Mouse (Mus musculus): ENCODE measurements around the gene Robo3. TPM values are rescaled to one million over a fixed set of nuclear protein-coding genes. Genes with fewer than 3 reads are reported as not detected.

Gene Robo3
- polyA plus RNA-seq, 1 experiment = 1.9 TPM

DNA sequence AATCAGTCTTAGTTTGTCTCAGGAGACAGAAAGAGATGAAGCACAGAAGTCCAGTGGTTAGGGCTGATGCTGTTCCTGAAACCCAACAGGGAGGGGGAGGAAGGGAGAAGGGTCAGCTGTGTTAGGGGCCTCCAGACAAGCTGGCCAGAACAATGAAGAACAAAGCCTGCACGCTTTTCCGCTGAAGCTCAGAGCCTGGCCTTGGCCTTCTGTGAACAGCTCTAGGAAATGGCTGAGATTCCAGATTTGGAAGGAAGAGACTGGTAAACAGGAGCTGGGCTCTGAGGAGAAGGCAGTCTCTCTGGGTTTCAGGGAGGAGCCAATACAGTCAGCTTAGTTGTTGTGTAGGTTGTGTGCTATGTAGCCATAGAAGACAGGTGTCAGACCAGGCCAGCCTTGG, 32.5 kb downstream of the Robo3 start:
- no peak overlapping the region for H3K4me3 ChIP-seq (ENCODE audit: low read depth, low read length)
- no peaks in the 10 kb centered on the region for H3K4me1 ChIP-seq (ENCODE audit: control insufficient read depth, insufficient read depth, insufficient read length, low read length)
- H3K36me3 ChIP-seq (ENCODE audit: control insufficient read depth, insufficient read depth, low read length) = no peaks in the 10 kb centered on the region
- TF ChIP-seq CTCF (IDR thresholded peaks at IDR 0.05; ENCODE audit: extremely low read depth, insufficient read length, insufficient replicate concordance, low read depth, low read length) (no peak), POLR2A (IDR thresholded peaks at IDR 0.05; ENCODE audit: low read depth, low read length) (no peak)
- H3K27ac ChIP-seq (ENCODE audit: insufficient read depth, low read depth, low read length) = peak overlapping the region; percentile 78
- no peaks in the 10 kb centered on the region for H3K27me3 ChIP-seq (ENCODE audit: control insufficient read depth, insufficient read depth, low read length)
- WGBS = 85% methylated on average over 2 of the region's 2 CpGs

DNA sequence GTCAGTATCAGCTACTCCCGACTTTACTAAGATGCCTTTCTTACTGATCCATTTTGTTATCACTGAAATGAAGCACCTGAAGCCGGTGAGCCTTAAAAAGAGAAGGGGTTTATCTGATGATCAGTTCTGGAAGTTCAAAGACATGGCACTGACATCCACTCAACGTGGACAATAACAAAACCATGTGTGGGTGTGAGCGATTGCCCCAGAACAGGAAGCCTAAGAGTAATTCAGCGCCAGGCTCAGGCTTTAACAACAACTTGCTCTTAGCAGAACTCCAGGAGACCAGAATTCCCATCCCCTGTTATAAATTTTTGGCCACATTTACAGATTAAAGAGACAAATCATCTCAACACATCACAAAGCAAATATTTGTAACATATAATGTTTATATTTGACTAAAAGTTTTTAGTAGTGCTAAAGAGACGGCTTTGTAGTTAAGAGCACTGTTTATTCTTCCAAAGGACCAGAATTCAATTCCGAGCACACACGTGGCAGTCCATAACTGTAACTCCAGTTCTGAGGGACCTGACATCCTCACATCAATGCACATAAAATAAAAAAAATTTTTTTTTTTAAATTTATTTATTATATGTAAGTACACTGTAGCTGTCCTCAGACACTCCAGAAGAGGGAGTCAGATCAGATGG, 39.4 kb downstream of the Robo3 start:
- Histone ChIP-seq H3K4me1 (ENCODE audit: control insufficient read depth, insufficient read depth, insufficient read length, low read length) (no peaks in the 10 kb centered on the region), H3K27ac (ENCODE audit: insufficient read depth, low read depth, low read length) (no peak overlapping the region), H3K4me3 (ENCODE audit: low read depth, low read length) (no peak overlapping the region), H3K36me3 (ENCODE audit: control insufficient read depth, insufficient read depth, low read length) (no peaks in the 10 kb centered on the region), H3K27me3 (ENCODE audit: control insufficient read depth, insufficient read depth, low read length) (no peaks in the 10 kb centered on the region)
- TF ChIP-seq CTCF (IDR thresholded peaks at IDR 0.05; ENCODE audit: extremely low read depth, insufficient read length, insufficient replicate concordance, low read depth, low read length) (no peak), POLR2A (IDR thresholded peaks at IDR 0.05; ENCODE audit: low read depth, low read length) (no peak)
- 61% methylated on average over 8 of the region's 8 CpGs for WGBS

DNA sequence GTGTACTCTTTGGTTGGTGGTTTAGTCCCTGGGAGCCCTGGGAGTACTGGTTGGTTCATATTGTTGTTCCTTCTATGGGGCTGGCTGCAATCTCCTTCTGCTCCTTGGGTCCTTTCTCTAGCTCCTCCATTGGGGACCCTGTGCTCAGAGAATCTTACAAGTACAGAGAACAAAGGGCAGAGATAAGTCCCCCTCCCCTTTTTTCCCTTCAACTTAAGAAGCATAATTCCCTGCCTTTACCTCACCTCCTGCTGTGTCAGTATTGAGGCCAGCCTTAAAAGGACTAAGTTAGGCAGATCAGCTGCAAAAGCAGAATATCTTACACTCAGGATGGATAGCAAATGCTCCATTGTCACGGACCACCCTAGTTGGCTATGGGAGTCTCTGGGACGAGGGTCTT, 41.0 kb downstream of the Robo3 start:
- Histone ChIP-seq H3K4me1 (ENCODE audit: control insufficient read depth, insufficient read depth, insufficient read length, low read length) (no peaks in the 10 kb centered on the region), H3K27me3 (ENCODE audit: control insufficient read depth, insufficient read depth, low read length) (no peaks in the 10 kb centered on the region), H3K4me3 (ENCODE audit: low read depth, low read length) (no peak overlapping the region), H3K27ac (ENCODE audit: insufficient read depth, low read depth, low read length) (no peak overlapping the region), H3K36me3 (ENCODE audit: control insufficient read depth, insufficient read depth, low read length) (no peaks in the 10 kb centered on the region)
- no peak for TF ChIP-seq POLR2A (IDR thresholded peaks at IDR 0.05; ENCODE audit: low read depth, low read length)
- no peak for TF ChIP-seq CTCF (IDR thresholded peaks at IDR 0.05; ENCODE audit: extremely low read depth, insufficient read length, insufficient replicate concordance, low read depth, low read length)
- 80% methylated on average over 2 of the region's 2 CpGs for WGBS

DNA sequence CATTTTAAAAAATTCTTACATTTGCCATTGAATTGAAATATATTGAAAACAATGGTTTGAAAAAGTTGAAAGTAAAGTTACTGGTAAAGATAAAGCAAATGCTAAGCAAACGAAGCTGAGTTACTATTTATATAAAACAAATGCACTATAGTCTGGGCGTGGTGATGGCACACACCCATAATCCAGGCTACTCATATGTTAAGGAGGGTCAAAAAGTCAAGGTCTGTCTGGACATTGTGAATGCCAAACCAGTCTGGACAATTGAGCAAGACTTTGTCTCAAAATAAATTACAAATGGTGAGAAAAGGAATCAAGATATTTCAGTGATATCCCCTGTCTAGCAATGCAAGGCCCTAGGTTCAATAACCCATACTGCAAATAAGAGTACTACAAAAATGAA, 42.2 kb downstream of the Robo3 start:
- H3K36me3 ChIP-seq (ENCODE audit: control insufficient read depth, insufficient read depth, low read length) = no peaks in the 10 kb centered on the region
- H3K27ac ChIP-seq (ENCODE audit: insufficient read depth, low read depth, low read length) = no peak overlapping the region
- WGBS = 40% methylated on average over 2 of the region's 2 CpGs
- TF ChIP-seq CTCF (IDR thresholded peaks at IDR 0.05; ENCODE audit: extremely low read depth, insufficient read length, insufficient replicate concordance, low read depth, low read length) = no peak
- TF ChIP-seq POLR2A (IDR thresholded peaks at IDR 0.05; ENCODE audit: low read depth, low read length) = no peak
- H3K4me3 ChIP-seq (ENCODE audit: low read depth, low read length) = no peak overlapping the region
- no peaks in the 10 kb centered on the region for H3K4me1 ChIP-seq (ENCODE audit: control insufficient read depth, insufficient read depth, insufficient read length, low read length)
- no peaks in the 10 kb centered on the region for H3K27me3 ChIP-seq (ENCODE audit: control insufficient read depth, insufficient read depth, low read length)

DNA sequence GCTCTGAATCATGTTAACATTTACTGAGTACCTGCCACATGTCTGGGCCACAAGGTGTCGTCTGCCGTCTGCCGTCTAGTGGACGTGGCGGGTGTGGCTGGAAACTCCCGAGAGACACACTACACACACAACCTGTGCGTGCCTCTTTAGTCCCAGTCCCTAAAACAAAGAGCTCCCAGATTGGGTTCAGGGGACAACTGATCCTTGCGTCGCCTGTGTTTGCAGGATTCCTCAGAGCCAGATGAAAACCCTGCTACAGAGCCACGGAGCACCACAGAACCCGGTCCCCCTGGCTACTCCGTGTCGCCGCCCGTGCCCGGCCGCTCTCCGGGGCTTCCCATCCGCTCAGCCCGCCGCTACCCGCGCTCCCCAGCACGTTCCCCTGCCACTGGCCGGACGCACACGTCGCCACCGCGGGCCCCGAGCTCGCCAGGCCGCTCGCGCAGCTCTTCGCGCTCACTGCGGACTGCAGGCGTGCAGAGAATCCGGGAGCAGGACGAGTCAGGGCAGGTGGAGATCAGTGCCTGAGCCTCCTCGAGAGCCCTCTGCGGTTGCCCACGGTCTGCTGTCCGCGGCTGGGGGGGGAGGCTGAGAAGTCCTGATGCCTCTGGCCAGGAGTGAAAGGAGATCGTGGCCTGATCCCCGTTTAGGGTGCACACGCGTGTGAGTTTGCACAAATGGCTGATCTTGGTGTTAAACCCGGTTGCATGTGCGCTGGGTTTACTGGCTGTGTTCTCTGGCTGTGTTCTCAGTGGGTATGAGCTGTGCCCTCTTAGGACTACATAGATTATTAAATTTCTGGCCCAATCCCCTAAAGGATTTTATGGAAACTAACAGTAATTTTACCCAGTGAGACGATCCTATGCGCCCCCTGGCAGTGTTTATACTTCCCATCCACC, 48.5 kb downstream of the Robo3 start:
- Histone ChIP-seq H3K27ac (ENCODE audit: insufficient read depth, low read depth, low read length) (no peak overlapping the region), H3K4me3 (ENCODE audit: low read depth, low read length) (peak overlapping the region; percentile 55), H3K27me3 (ENCODE audit: control insufficient read depth, insufficient read depth, low read length) (no peaks in the 10 kb centered on the region), H3K4me1 (ENCODE audit: control insufficient read depth, insufficient read depth, insufficient read length, low read length) (no peaks in the 10 kb centered on the region; the same call in 1 of the 2 replicates), H3K36me3 (ENCODE audit: control insufficient read depth, insufficient read depth, low read length) (no peaks in the 10 kb centered on the region)
- WGBS = 5% methylated on average over 54 of the region's 54 CpGs
- TF ChIP-seq CTCF (IDR thresholded peaks at IDR 0.05; ENCODE audit: extremely low read depth, insufficient read length, insufficient replicate concordance, low read depth, low read length) = peak; percentile 40; the same call in 1 of the 2 replicates
- no peak for TF ChIP-seq POLR2A (IDR thresholded peaks at IDR 0.05; ENCODE audit: low read depth, low read length)

DNA sequence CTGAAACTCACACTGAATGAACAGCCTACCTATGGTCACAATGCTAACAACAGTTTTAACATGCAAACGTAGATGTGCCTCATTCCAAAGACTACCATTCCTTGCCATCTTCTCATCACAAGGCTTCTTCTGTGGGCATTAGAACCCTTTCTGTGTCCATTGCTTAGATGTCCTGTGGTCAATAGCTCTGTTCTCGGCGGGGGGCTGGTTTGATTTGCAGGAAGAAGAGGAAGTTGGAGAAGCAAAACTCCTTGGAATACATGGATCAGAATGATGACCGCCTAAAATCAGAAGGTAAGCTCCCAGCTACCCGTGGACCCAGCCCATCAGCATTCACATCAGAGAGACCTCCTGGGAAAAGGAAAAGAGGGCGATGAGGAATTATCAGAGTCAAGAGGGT, 49.9 kb downstream of the Robo3 start:
- Histone ChIP-seq H3K4me1 (ENCODE audit: control insufficient read depth, insufficient read depth, insufficient read length, low read length) (no peaks in the 10 kb centered on the region; the same call in 1 of the 2 replicates), H3K27me3 (ENCODE audit: control insufficient read depth, insufficient read depth, low read length) (no peaks in the 10 kb centered on the region), H3K27ac (ENCODE audit: insufficient read depth, low read depth, low read length) (no peak overlapping the region), H3K4me3 (ENCODE audit: low read depth, low read length) (no peak overlapping the region), H3K36me3 (ENCODE audit: control insufficient read depth, insufficient read depth, low read length) (no peaks in the 10 kb centered on the region)
- TF ChIP-seq POLR2A (IDR thresholded peaks at IDR 0.05; ENCODE audit: low read depth, low read length) = no peak
- TF ChIP-seq CTCF (IDR thresholded peaks at IDR 0.05; ENCODE audit: extremely low read depth, insufficient read length, insufficient replicate concordance, low read depth, low read length) = no peak
- WGBS = 87% methylated on average over 6 of the region's 6 CpGs

DNA sequence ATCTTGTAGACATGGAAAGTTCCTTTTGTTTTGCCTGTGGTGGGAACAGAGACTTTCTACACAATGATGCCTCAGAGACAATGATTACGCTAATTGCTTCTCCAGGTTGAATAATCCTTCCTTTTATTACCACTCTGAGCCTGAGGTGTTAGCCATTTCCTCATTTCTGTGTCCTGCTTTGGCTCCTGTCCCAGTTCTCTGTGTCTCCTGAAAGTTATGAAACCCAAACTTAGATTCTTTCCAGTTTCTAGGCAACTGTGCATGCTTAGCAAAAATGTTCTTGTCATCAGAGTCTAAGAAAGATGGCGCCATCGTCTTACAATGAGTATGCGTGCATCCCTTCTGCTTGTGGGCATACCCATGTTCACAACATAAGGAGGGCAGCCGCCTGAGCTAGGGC, 57.3 kb downstream of the Robo3 start:
- H3K4me1 ChIP-seq (ENCODE audit: control insufficient read depth, insufficient read depth, insufficient read length, low read length) = peaks cover 1% of the 10 kb centered on the region; the same call in 1 of the 2 replicates
- 85% methylated on average over 5 of the region's 5 CpGs for WGBS
- H3K27ac ChIP-seq (ENCODE audit: insufficient read depth, low read depth, low read length) = no peak overlapping the region
- H3K4me3 ChIP-seq (ENCODE audit: low read depth, low read length) = no peak overlapping the region
- TF ChIP-seq POLR2A (IDR thresholded peaks at IDR 0.05; ENCODE audit: low read depth, low read length) (no peak), CTCF (IDR thresholded peaks at IDR 0.05; ENCODE audit: extremely low read depth, insufficient read length, insufficient replicate concordance, low read depth, low read length) (no peak)
- no peaks in the 10 kb centered on the region for H3K27me3 ChIP-seq (ENCODE audit: control insufficient read depth, insufficient read depth, low read length)
- H3K36me3 ChIP-seq (ENCODE audit: control insufficient read depth, insufficient read depth, low read length) = no peaks in the 10 kb centered on the region
